Mouse (Mus musculus) intestine, embryonic 16.5 days (tissue): Measurements from ENCODE around the gene Med27. TPM values are rescaled to one million over a fixed set of nuclear protein-coding genes. Genes with fewer than 3 reads are reported as not detected.

ENCODE experiments used
- ATAC-seq: fragments of 200-750 bp; cut with Nextera tagmentation; 2 replicates; pipeline ENCODE4 v1.8.0; 2017; ENCODE audit warnings: moderate TSS enrichment, moderate library complexity
- H3K27ac ChIP-seq: fragments of 300-500 bp; sonication (generic); 2 replicates; pipeline ENCODE4 v1.5.1; 2014; ENCODE audit warnings: mild to moderate bottlenecking, low read length
- H3K27me3 ChIP-seq: fragments of 300-500 bp; sonication (generic); replicated peaks from 2 replicates; pipeline ENCODE4 v1.6.1; 2014; ENCODE audit warnings: low read length, control low read depth, mixed read lengths; ENCODE audit not compliant: control insufficient read depth, insufficient read depth
- H3K36me3 ChIP-seq: fragments of 300-500 bp; sonication (generic); 2 replicates; pipeline ENCODE4 v1.6.1; 2014; ENCODE audit warnings: low read length, control low read depth; ENCODE audit not compliant: control insufficient read depth, insufficient read depth
- H3K4me1 ChIP-seq: fragments of 300-500 bp; sonication (generic); 2 replicates; pipeline ENCODE4 v1.6.1; 2014; ENCODE audit warnings: low read length, control low read depth, mixed read lengths; ENCODE audit not compliant: control insufficient read depth, insufficient read depth
- H3K4me2 ChIP-seq: fragments of 300-500 bp; sonication (generic); 2 replicates; pipeline ENCODE4 v1.6.1; 2014; ENCODE audit warnings: low read depth, low read length, control low read depth
- H3K4me3 ChIP-seq: fragments of 300-500 bp; sonication (generic); 2 replicates; pipeline ENCODE4 v1.5.1; 2014; ENCODE audit warnings: mild to moderate bottlenecking, low read length
- H3K9ac ChIP-seq: fragments of 300-500 bp; sonication (generic); 2 replicates; pipeline ENCODE4 v1.6.1; 2014; ENCODE audit warnings: low read depth, low read length
- H3K9me3 ChIP-seq: fragments of 300-500 bp; sonication (generic); 2 replicates; pipeline ENCODE4 v1.6.1; 2016; ENCODE audit warnings: low read length, control low read depth; ENCODE audit not compliant: control insufficient read depth
- WGBS: fragments of 180-500 bp; shearing (Covaris S2); extraction: QIAGEN DNeasy Blood & Tissue Kit; methylation state at CpG from one replicate; pipeline ENCODE4 v1.1.7; 2014; 5-methylcytosine and 5-hydroxymethylcytosine counted together
- polyA plus RNA-seq: library from polyadenylated mRNA; unstranded; fragments of >200 nt; fragmentation: Nextera tagmentation; extraction: Ambion mirVana; gene quantifications from 2 replicates; pipeline ENCODE4 v1.2.1, GENCODE M21; 2015

Med27 gene
- polyA plus RNA-seq, 1 experiment from 2014 or later = 41.4 TPM

- H3K4me2 ChIP-seq = no peak overlapping the region
- ATAC-seq = no peak
- H3K4me3 ChIP-seq = no peak overlapping the region
- no peaks in the 10 kb centered on the region for H3K36me3 ChIP-seq
- no peak overlapping the region for H3K9ac ChIP-seq
- H3K27ac ChIP-seq = no peak overlapping the region
- WGBS = 75% methylated on average over 13 of the region's 13 CpGs
- no peaks in the 10 kb centered on the region for H3K27me3 ChIP-seq
- H3K9me3 ChIP-seq = no peaks in the 10 kb centered on the region
- H3K4me1 ChIP-seq = peaks cover 11% of the 10 kb centered on the region; the same call in 1 of the 2 replicates
Measured at GRCm38 (mm10) chr2:29488379-29489236, 142.0 kb downstream of the Med27 start.

- H3K9me3 ChIP-seq = no peaks in the 10 kb centered on the region
- 77% methylated on average over 6 of the region's 6 CpGs for WGBS
- ATAC-seq = no peak
- no peak overlapping the region for H3K4me3 ChIP-seq
- no peak overlapping the region for H3K27ac ChIP-seq
- no peak overlapping the region for H3K9ac ChIP-seq
- H3K27me3 ChIP-seq = no peaks in the 10 kb centered on the region
- no peak overlapping the region for H3K4me2 ChIP-seq
- 0 out of 2 replicates have a peak, but pooled peaks cover 4% of the 10 kb centered on the region for H3K4me1 ChIP-seq
- no peaks in the 10 kb centered on the region for H3K36me3 ChIP-seq
Measured at GRCm38 (mm10) chr2:29491656-29492055, 145.0 kb downstream of the Med27 start.

GRCm38 (mm10) chr2:29493396-29494031 lies 146.9 kb downstream of the Med27 start:
- H3K4me2 ChIP-seq = no peak overlapping the region
- no peaks in the 10 kb centered on the region for H3K27me3 ChIP-seq
- H3K4me1 ChIP-seq = 0 out of 2 replicates have a peak, but pooled peaks cover 4% of the 10 kb centered on the region
- ATAC-seq = no peak
- H3K27ac ChIP-seq = no peak overlapping the region
- H3K36me3 ChIP-seq = no peaks in the 10 kb centered on the region
- H3K4me3 ChIP-seq = no peak overlapping the region
- 48% methylated on average over 9 of the region's 9 CpGs for WGBS
- no peaks in the 10 kb centered on the region for H3K9me3 ChIP-seq
- no peak overlapping the region for H3K9ac ChIP-seq

GRCm38 (mm10) chr2:29495271-29495670 lies 148.7 kb downstream of the Med27 start:
- Histone ChIP-seq H3K9me3 (no peaks in the 10 kb centered on the region), H3K27ac (no peak overlapping the region), H3K4me1 (0 out of 2 replicates have a peak, but pooled peaks cover 4% of the 10 kb centered on the region), H3K4me3 (no peak overlapping the region), H3K36me3 (no peaks in the 10 kb centered on the region), H3K4me2 (no peak overlapping the region), H3K27me3 (no peaks in the 10 kb centered on the region), H3K9ac (no peak overlapping the region)
- no peak for ATAC-seq
- WGBS = 89% methylated on average over 2 of the region's 2 CpGs

- H3K4me1 ChIP-seq = no peaks in the 10 kb centered on the region
- H3K27ac ChIP-seq = no peak overlapping the region
- H3K9me3 ChIP-seq = no peaks in the 10 kb centered on the region
- H3K27me3 ChIP-seq = no peaks in the 10 kb centered on the region
- H3K9ac ChIP-seq = no peak overlapping the region
- H3K4me3 ChIP-seq = no peak overlapping the region
- no peak for ATAC-seq
- H3K4me2 ChIP-seq = no peak overlapping the region
- 79% methylated on average over 9 of the region's 9 CpGs for WGBS
- H3K36me3 ChIP-seq = no peaks in the 10 kb centered on the region; the same call in 1 of the 2 replicates
Measured at GRCm38 (mm10) chr2:29500601-29501350, 154.2 kb downstream of the Med27 start.

GRCm38 (mm10) chr2:29501381-29501780 lies 154.8 kb downstream of the Med27 start:
- 88% methylated on average over 4 of the region's 4 CpGs for WGBS

GRCm38 (mm10) chr2:29504848-29505247 lies 158.2 kb downstream of the Med27 start:
- H3K4me1 ChIP-seq = no peaks in the 10 kb centered on the region
- no peaks in the 10 kb centered on the region; the same call in 1 of the 2 replicates for H3K36me3 ChIP-seq
- H3K9me3 ChIP-seq = no peaks in the 10 kb centered on the region
- no peak overlapping the region for H3K4me3 ChIP-seq
- no peak overlapping the region for H3K9ac ChIP-seq
- WGBS = 70% methylated on average over 6 of the region's 6 CpGs
- no peak overlapping the region for H3K27ac ChIP-seq
- ATAC-seq = no peak
- no peak overlapping the region for H3K4me2 ChIP-seq
- no peaks in the 10 kb centered on the region for H3K27me3 ChIP-seq

More at GRCm38 (mm10) chr2:29501381-29501780, 154.8 kb downstream of the Med27 start:
- Histone ChIP-seq H3K4me1 (no peaks in the 10 kb centered on the region), H3K9ac (no peak overlapping the region), H3K4me3 (no peak overlapping the region), H3K36me3 (no peaks in the 10 kb centered on the region; the same call in 1 of the 2 replicates), H3K27me3 (no peaks in the 10 kb centered on the region), H3K4me2 (no peak overlapping the region), H3K9me3 (no peaks in the 10 kb centered on the region), H3K27ac (no peak overlapping the region)
- ATAC-seq = no peak

- Histone ChIP-seq H3K4me1 (no peaks in the 10 kb centered on the region), H3K9me3 (no peaks in the 10 kb centered on the region), H3K36me3 (no peaks in the 10 kb centered on the region; the same call in 1 of the 2 replicates), H3K4me3 (no peak overlapping the region), H3K9ac (no peak overlapping the region), H3K27me3 (no peaks in the 10 kb centered on the region), H3K4me2 (no peak overlapping the region), H3K27ac (no peak overlapping the region)
- no peak for ATAC-seq
- 75% methylated on average over 4 of the region's 4 CpGs for WGBS
Measured at GRCm38 (mm10) chr2:29506411-29506810, 159.8 kb downstream of the Med27 start.

- no peak overlapping the region for H3K4me3 ChIP-seq
- no peaks in the 10 kb centered on the region for H3K9me3 ChIP-seq
- H3K4me1 ChIP-seq = no peaks in the 10 kb centered on the region
- no peak for ATAC-seq
- 49% methylated on average over 7 of the region's 7 CpGs for WGBS
- H3K9ac ChIP-seq = no peak overlapping the region
- no peak overlapping the region for H3K4me2 ChIP-seq
- H3K27me3 ChIP-seq = no peaks in the 10 kb centered on the region
- H3K36me3 ChIP-seq = no peaks in the 10 kb centered on the region
- H3K27ac ChIP-seq = no peak overlapping the region
Measured at GRCm38 (mm10) chr2:29513131-29513530, 166.5 kb downstream of the Med27 start.
